Mouse (Mus musculus): ENCODE data around the gene Pla2g5. TPM values are rescaled to one million over a fixed set of nuclear protein-coding genes. Genes with fewer than 3 reads are reported as not detected.

The Pla2g5 gene
- 0.54 and 0.64 TPM in 2 replicates for polyA plus RNA-seq (2012; rRNA removed)

DNA sequence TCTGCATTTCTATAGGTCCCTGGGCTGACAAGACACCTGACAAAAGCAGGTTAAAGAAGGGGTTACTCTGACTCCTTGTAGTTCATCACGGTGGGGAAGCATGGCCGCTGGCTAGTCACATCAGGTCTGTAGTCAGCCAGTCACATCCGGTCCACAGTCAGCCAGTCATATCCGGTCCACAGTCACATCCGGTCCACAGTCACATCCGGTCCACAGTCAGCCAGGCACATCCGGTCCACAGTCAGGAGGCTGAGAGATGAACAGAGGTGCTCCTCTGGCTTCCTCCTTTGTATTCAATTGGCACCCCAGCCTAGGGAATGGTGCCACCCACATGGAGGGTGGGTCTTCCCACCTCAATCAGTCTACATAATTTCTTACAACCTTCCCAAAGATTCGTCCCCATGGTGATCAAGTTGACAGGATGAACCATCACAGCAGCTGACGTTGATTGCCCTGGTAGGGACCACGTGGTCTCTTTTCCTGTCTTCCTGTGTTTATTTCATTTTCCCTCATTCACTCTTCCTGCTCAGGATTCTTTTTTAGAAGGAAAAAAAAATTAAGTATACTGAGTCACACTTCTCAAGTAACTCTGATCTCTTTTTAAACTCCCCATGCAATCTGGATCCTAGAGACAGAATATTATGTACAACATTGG lies at the start of gene Pla2g5:
Pla2g5 (minus strand) TSS at position 139 of the 655 bp plus-strand sequence.

GRCm38 (mm10) chr4:138877731-138878130 lies 14.4 kb upstream of the Pla2g5 start, which contains the start of gene Pla2g2e:
Gene Pla2g2e, plus strand, starts transcription at chr4:138877942.

DNA sequence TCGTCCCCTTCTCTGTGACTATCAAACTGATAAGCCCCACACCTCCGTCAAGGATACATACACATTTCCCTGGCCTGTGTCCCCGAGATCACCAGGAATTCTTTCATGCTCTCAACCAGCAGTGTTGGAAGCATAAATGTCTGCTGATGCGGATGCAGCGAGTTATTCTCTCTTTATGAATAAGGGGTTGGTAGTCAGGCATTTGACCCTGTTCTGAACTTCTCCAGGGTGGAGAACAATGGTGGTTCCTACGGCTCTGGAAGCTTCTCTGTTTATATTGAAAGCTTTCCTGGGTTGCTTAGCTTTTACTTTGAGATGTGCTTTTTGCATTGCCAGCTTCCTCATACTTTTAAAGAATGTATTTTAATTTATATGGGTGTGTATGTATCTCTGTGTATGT lies 10.6 kb upstream of the Pla2g5 start, which contains the start of gene Gm13030:
Gm13030 (minus strand) TSS at position 101 of the 400 bp plus-strand sequence.

GRCm38 (mm10) chr4:138775435-138775834 lies 87.8 kb downstream of the Pla2g5 start, which contains the start of gene Pla2g2d:
Gene Pla2g2d, plus strand, starts transcription at chr4:138775735.

GRCm38 (mm10) chr4:138757416-138757815 lies 105.9 kb downstream of the Pla2g5 start, which contains the start of gene Pla2g2f:
Gene Pla2g2f, minus strand, starts transcription at chr4:138757626.

Other genes with a start within 250 kb of the Pla2g5 start
- gene Vwa5b1, start 227.6 kb downstream of the Pla2g5 start, polyA plus RNA-seq (2012; rRNA removed): 0.95 and 1.5 TPM in 2 replicates
- gene Pla2g2c, start 138.7 kb downstream of the Pla2g5 start, polyA plus RNA-seq (2012; rRNA removed): 0.30 and 0.64 TPM in 2 replicates
- gene Ubxn10, start 126.3 kb downstream of the Pla2g5 start, polyA plus RNA-seq (2012; rRNA removed): 2.9 and 3.2 TPM in 2 replicates
- 0.06 and 0.61 TPM in 2 replicates for gene Pla2g2f, start 105.9 kb downstream of the Pla2g5 start, polyA plus RNA-seq (2012; rRNA removed)
- 0.20 and 0.23 TPM in 2 replicates for gene Pla2g2d, start 87.7 kb downstream of the Pla2g5 start, polyA plus RNA-seq (2012; rRNA removed)
- gene Gm13030, start 10.5 kb upstream of the Pla2g5 start, polyA plus RNA-seq (2012; rRNA removed): not detected in 2 replicates
- not detected in 2 replicates for gene Pla2g2e, start 14.5 kb upstream of the Pla2g5 start, polyA plus RNA-seq (2012; rRNA removed)
- gene Otud3, start 50.5 kb upstream of the Pla2g5 start, polyA plus RNA-seq (2012; rRNA removed): 8.2 and 8.9 TPM in 2 replicates
- not detected in 2 replicates for gene Rnf186, start 103.6 kb upstream of the Pla2g5 start, polyA plus RNA-seq (2012; rRNA removed)
- 1.0 and 1.2 TPM in 2 replicates for gene Tmco4, start 109.4 kb upstream of the Pla2g5 start, polyA plus RNA-seq (2012; rRNA removed)
- 1.2 and 1.3 TPM in 2 replicates for gene Htr6, start 212.1 kb upstream of the Pla2g5 start, polyA plus RNA-seq (2012; rRNA removed)
- gene Nbl1, start 229.5 kb upstream of the Pla2g5 start, polyA plus RNA-seq (2012; rRNA removed): 30.6 and 59.3 TPM in 2 replicates